Comparison of ENCODE assay signal across 8 mouse cellular contexts in genomic region chr5:111535978-111536377, GRCm38 (mm10).
A peak's percentile ranks its signal among the peaks of the same experiment; 100 is the strongest.
DNase-seq lines count a peak whose midpoint lies in the region; ATAC-seq lines count a peak whose summit lies in the region.

No protein-coding gene starts in this region.

- no peak overlapping the region for H3K27ac ChIP-seq in intestine, embryonic 16.5 days (ENCODE audit: low read length)
- H3K27ac ChIP-seq in intestine, embryonic 15.5 days: no peak overlapping the region
- peak overlapping the region; percentile 51; the same call in 1 of the 2 replicates for H3K27ac ChIP-seq in forebrain, embryonic 13.5 days
- H3K27ac ChIP-seq in limb, embryonic 13.5 days: 0 out of 2 replicates have a peak overlapping the region, but pooled peaks have one; percentile 33

- no peaks in the 10 kb centered on the region for H3K9me3 ChIP-seq in intestine, embryonic 16.5 days (ENCODE audit: control insufficient read depth, low read length)
- H3K9me3 ChIP-seq in intestine, embryonic 15.5 days: no peaks in the 10 kb centered on the region
- H3K9me3 ChIP-seq in forebrain, embryonic 13.5 days (replicated peaks): no peaks in the 10 kb centered on the region
- no peaks in the 10 kb centered on the region for H3K9me3 ChIP-seq in limb, embryonic 13.5 days

- 19% methylated on average over 13 of the region's 13 CpGs for WGBS in intestine, embryonic 16.5 days
- 12% methylated on average over 13 of the region's 13 CpGs for WGBS in intestine, embryonic 15.5 days
- WGBS in forebrain, embryonic 13.5 days: 48% methylated on average over 13 of the region's 13 CpGs
- WGBS in limb, embryonic 13.5 days: 5% methylated on average over 13 of the region's 13 CpGs

- H3K9ac ChIP-seq in intestine, embryonic 16.5 days (ENCODE audit: low read depth, low read length): no peak overlapping the region
- no peak overlapping the region for H3K9ac ChIP-seq in intestine, embryonic 15.5 days
- H3K9ac ChIP-seq in forebrain, embryonic 13.5 days: no peak overlapping the region
- H3K9ac ChIP-seq in limb, embryonic 13.5 days: no peak overlapping the region

- peak; percentile 31; the same call in 1 of the 2 replicates for ATAC-seq in intestine, embryonic 16.5 days
- ATAC-seq in intestine, embryonic 15.5 days: no peak
- ATAC-seq in forebrain, embryonic 13.5 days: peak; percentile 17; the same call in 1 of the 2 replicates
- ATAC-seq in limb, embryonic 13.5 days (ENCODE audit: low FRiP score, low read depth): no peak

- peaks cover 5% of the 10 kb centered on the region; the same call in 1 of the 2 replicates for H3K4me1 ChIP-seq in intestine, embryonic 16.5 days (ENCODE audit: control insufficient read depth, insufficient read depth, low read length)
- H3K4me1 ChIP-seq in intestine, embryonic 15.5 days (replicated peaks): peaks cover 9% of the 10 kb centered on the region
- H3K4me1 ChIP-seq in forebrain, embryonic 13.5 days: peaks cover 73% of the 10 kb centered on the region
- H3K4me1 ChIP-seq in limb, embryonic 13.5 days: peaks cover 71% of the 10 kb centered on the region

- H3K36me3 ChIP-seq in intestine, embryonic 16.5 days (ENCODE audit: control insufficient read depth, insufficient read depth, low read length): no peaks in the 10 kb centered on the region
- H3K36me3 ChIP-seq in intestine, embryonic 15.5 days: no peaks in the 10 kb centered on the region
- H3K36me3 ChIP-seq in forebrain, embryonic 13.5 days (ENCODE audit: poor library complexity, severe bottlenecking): no peaks in the 10 kb centered on the region
- no peaks in the 10 kb centered on the region for H3K36me3 ChIP-seq in limb, embryonic 13.5 days

- peak; percentile 52 for DNase-seq in heart, postnatal 25 days (ENCODE audit: low spot score)
- DNase-seq in thymus, postnatal 0 days (ENCODE audit: low spot score): no peak
- no peak for DNase-seq in layer of hippocampus, adult 9-10 months (ENCODE audit: low spot score)
- no peak for DNase-seq in T-cell, adult 2 months (ENCODE audit: low spot score)

- H3K4me3 ChIP-seq in intestine, embryonic 16.5 days (ENCODE audit: low read length): no peak overlapping the region
- H3K4me3 ChIP-seq in intestine, embryonic 15.5 days (replicated peaks): no peak overlapping the region
- no peak overlapping the region for H3K4me3 ChIP-seq in forebrain, embryonic 13.5 days
- H3K4me3 ChIP-seq in limb, embryonic 13.5 days: no peak overlapping the region

- H3K27me3 ChIP-seq in intestine, embryonic 16.5 days (replicated peaks; ENCODE audit: control insufficient read depth, insufficient read depth, low read length): no peaks in the 10 kb centered on the region
- H3K27me3 ChIP-seq in intestine, embryonic 15.5 days (replicated peaks): no peaks in the 10 kb centered on the region; the same call in 1 of the 2 replicates
- H3K27me3 ChIP-seq in forebrain, embryonic 13.5 days: no peaks in the 10 kb centered on the region
- peaks cover 10% of the 10 kb centered on the region; the same call in 1 of the 2 replicates for H3K27me3 ChIP-seq in limb, embryonic 13.5 days

- H3K4me2 ChIP-seq in intestine, embryonic 16.5 days (ENCODE audit: low read depth, low read length): no peak overlapping the region
- no peak overlapping the region for H3K4me2 ChIP-seq in intestine, embryonic 15.5 days (replicated peaks)
- no peak overlapping the region for H3K4me2 ChIP-seq in forebrain, embryonic 13.5 days
- no peak overlapping the region for H3K4me2 ChIP-seq in limb, embryonic 13.5 days (replicated peaks)

- intact Hi-C loops in heart, postnatal 25 days (cut with DNase I): loop anchor here (1.0 kb wide), 1 partner anchor 84 kb away; no protein-coding TSS in a partner anchor

Comparison
In these comparisons a context has a peak if more than half of its experiments do, and no peak if none do; other contexts are left out.
1. ATAC-seq: peak in intestine, embryonic 16.5 days (single experiment) and forebrain, embryonic 13.5 days (single experiment); none in intestine, embryonic 15.5 days (single experiment) and limb, embryonic 13.5 days (single experiment).
2. H3K27ac ChIP-seq: peak in forebrain, embryonic 13.5 days (single experiment) and limb, embryonic 13.5 days (single experiment); none in intestine, embryonic 16.5 days (single experiment) and intestine, embryonic 15.5 days (single experiment).